Mouse (Mus musculus) kidney, adult 8-10 months (tissue): ENCODE results near the gene Igfbp6.
A peak's percentile ranks its signal among the peaks of the same experiment; 100 is the strongest.

Experiments used
- DNase-seq, 2 experiments: peaks; one replicate each; pipeline ENCODE4 v3.0.0; 2022

Igfbp6 gene

DNA sequence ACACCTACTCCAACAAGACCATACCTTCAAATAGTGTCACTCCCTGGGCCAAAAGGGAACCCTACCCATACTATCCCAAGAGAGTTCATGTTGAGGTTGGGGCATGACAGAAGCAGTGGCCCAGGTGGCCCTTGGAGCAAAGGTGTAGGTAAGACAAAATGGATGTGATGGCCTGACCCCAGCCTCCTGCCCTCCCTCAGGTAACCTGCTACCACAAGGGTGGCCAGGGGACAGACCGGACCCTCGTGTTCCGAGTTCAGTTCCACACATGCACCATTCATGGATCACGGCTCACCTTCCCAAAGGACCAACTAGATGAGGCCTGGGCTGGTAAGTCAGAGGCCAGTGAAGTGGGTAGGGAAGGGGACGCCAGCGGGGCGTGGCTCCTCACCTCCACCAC is 33.9 kb upstream of the Igfbp6 start:
- DNase-seq = no peak

GRCm38 (mm10) chr15:102110701-102111494 is 33.3 kb upstream of the Igfbp6 start:
- no peak for DNase-seq

- no peak for DNase-seq
Observed at GRCm38 (mm10) chr15:102111495-102111829, 32.7 kb upstream of the Igfbp6 start.

- DNase-seq = no peak
Observed at GRCm38 (mm10) chr15:102112181-102112580, 32.0 kb upstream of the Igfbp6 start.

GRCm38 (mm10) chr15:102112827-102113226 is 31.3 kb upstream of the Igfbp6 start:
- DNase-seq = no peak

DNA sequence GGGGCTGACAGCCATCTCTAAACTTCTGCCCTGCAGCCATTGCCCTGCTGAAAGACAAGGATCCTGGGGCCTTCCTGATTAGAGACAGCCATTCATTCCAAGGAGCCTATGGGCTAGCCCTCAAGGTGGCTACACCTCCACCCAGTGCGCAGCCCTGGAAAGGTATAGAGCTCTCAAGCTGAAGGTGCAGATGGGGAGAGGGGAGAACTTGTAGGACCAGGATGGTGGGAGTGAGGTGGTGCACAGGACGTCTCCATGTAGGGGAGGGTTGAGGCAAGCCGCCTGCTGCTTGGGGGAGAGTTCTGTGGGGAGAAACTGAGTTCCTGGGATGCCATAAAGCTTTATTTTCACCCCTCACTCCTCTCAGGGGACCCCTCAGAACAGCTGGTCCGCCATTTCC is 30.5 kb upstream of the Igfbp6 start:
- DNase-seq = no peak

DNA sequence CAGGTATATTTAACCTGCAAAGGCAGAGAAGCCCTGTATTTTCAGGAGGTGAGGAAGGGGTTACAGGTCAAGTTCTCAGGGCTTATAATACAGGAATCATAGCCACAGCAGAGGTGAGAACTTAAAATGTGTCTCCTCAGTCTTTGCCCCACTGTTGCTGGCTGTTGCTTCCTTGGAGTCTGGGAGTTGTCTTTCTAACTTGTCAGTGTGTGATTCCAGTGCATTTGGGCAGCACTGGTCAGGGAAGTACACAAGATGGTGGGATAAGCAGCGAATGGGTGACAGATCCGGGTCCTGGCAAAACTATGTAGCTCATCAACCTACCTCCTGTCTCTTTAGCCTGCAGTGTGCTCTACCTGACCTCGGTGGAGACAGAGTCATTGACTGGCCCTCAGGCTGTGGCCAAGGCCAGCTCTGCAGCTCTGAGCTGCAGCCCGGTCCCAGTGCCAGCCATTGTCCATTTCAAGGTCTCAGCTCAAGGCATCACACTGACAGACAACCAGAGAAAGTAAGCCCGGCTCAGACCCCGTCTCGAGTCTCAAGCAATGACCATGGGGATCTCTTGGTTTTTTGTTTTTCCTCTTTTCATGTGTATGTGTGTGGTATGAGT is 29.4 kb upstream of the Igfbp6 start:
- no peak for DNase-seq

DNA sequence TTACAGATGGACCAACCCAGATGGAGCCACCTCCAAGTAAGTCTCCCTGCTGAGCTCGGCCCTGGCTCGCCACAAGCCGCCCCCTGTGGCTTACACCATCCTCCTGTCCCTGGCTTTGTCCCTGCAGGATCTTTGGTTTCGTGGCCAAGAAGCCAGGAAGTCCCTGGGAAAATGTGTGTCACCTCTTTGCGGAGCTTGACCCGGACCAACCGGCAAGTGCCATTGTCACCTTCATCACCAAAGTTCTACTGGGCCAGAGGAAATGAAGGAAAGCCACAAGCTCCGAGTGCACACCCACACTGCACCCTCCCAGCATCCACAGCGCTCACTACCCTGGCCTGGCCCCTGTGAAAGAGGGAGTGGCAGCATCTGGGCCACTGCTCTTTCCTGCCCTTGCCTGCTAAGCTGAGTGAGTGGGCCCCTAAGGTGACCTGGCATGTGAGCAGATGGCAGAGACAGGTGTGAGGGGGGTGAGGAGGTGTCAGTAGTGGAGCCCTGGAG is 28.4 kb upstream of the Igfbp6 start:
- DNase-seq = no peak

DNA sequence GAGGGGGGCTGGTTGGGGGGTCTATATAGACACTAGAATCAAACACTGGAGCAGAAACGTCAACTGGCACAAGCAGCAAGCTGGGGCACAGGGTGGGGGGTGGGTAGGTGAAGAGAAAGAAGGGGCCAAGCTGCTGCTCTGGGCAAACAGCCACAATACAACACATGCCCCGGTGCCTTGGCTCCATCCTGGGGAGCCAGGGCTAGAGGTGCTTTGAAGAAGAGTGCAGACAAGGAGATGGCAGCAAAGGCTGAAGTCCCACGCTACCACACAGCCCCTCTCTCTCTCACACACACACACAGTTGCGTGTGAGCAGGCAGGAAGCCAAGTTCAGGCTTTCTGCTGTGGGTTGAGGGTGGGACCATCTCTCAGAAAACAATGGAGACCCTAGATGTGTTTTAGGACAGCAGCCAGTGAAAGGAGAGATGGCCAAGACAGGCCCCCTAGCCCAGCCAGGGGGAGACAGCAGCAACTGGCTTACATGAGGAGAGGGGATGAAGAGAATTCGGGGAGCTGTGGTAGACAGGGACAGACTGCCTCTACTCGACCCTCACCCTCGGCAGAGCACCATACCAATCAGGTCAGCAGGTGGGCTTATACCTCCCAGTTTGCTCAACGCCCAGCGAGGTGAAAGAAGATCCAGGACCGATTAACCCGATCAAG is 27.3 kb upstream of the Igfbp6 start:
- DNase-seq = no peak

DNA sequence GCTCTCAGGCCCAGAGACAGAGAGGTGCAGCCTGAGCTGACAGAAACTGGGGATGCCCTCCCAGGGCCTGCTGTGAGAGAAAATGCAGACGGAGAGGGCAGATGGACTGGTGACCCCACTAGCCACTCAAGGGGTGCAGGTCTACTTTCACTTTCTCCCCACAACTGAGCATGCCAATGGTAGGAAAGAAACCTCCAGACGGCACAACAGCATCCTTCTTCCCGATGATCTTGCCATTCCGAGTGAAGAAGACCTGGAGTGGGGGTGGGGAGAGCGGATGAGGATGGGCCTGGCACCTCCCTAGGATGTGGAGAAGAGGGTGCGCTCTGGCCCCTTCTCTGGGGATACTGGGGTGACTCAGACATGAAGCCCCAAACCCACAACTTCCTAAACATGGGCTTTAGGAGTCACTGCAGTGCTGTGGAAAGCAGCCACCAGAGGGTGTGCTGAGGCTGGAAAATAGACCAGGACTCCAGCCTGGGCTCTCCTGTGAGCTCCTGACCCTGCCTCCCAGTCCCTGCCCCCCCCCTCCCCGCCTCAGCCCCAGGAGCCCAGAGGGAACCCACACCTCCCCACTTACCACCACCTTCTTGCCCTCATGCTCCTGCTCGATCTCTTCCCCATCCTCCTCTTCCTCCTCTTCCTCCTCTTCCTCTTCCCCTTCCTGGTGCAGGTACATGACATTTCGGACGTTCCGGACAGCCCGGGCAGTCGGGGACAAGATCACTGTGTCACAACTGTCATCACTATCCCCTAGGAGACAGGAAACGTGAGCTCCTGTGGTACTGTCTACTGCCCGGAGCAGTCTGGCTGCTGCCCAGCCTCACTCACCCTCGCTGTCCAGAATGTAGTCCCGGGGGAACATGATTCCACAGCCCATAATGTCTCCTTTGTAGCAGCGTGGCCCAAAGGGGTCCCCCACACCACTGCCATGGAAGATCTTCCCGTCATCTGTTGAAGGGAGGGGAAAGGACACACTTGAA is 26.4 kb upstream of the Igfbp6 start:
- peak in 1 of 2 experiments; percentile 53 for DNase-seq

GRCm38 (mm10) chr15:102118591-102118990 is 25.6 kb upstream of the Igfbp6 start:
- no peak for DNase-seq

- DNase-seq = no peak
Observed at GRCm38 (mm10) chr15:102119121-102119830, 24.9 kb upstream of the Igfbp6 start.

- no peak for DNase-seq
Observed at GRCm38 (mm10) chr15:102119831-102120170, 24.4 kb upstream of the Igfbp6 start.

DNA sequence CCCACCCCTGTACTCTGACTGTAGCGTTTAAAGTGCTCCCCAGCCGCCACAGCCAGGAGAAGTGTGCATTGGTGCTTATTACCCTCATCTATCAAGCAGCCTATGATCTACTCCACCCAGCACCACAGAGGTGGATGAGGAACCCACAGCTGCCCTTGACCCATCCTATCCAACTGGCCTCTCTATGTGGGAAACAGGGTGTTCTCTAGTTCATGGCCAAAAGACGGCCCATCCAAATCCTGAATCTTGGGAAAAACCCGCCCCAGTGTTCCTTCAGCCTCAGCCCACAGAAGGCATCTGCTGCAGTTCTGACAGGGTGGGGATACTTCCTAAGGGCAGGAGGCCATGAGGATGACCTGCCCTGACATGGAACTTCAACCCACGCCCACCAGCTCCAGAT is 23.6 kb upstream of the Igfbp6 start:
- DNase-seq = peak in 1 of 2 experiments; percentile 7

- peak; percentile 64 to 75 for DNase-seq
Observed at GRCm38 (mm10) chr15:102126303-102126702, 17.9 kb upstream of the Igfbp6 start.

- DNase-seq = no peak
Observed at GRCm38 (mm10) chr15:102133314-102133713, 10.8 kb upstream of the Igfbp6 start.

- no peak for DNase-seq
Observed at GRCm38 (mm10) chr15:102134709-102135108, 9.5 kb upstream of the Igfbp6 start.

- DNase-seq = no peak
Observed at GRCm38 (mm10) chr15:102135522-102136128, 8.5 kb upstream of the Igfbp6 start.

GRCm38 (mm10) chr15:102136129-102136758 is 7.9 kb upstream of the Igfbp6 start, which contains the start of gene Spryd3:
Gene Spryd3 (minus strand): TSS chr15:102136234.
- DNase-seq = peak; percentile 97

GRCm38 (mm10) chr15:102141120-102141519 is 3.0 kb upstream of the Igfbp6 start:
- no peak for DNase-seq
